Mouse (Mus musculus) ES-E14 (cell line): Measurements from ENCODE around the gene Tpst2. TPM values are rescaled to one million over a fixed set of nuclear protein-coding genes. Genes with fewer than 3 reads are reported as not detected.

Experiments
- DNase-seq: peaks from one replicate; pipeline ENCODE4 v3.0.0-alpha.2; 2013; ENCODE audit warnings: low read depth, low spot score
- H3K27ac ChIP-seq: 2 replicates; pipeline ENCODE4 v1.5.1; 2012; ENCODE audit warnings: low read depth, mild to moderate bottlenecking, low read length, moderate library complexity, mixed read lengths; ENCODE audit not compliant: poor library complexity, insufficient read depth, severe bottlenecking
- H3K36me3 ChIP-seq: 2 replicates; pipeline ENCODE4 v1.6.1; 2012; ENCODE audit warnings: mild to moderate bottlenecking, low read length, moderate library complexity, mixed read lengths; ENCODE audit not compliant: control insufficient read depth, poor library complexity, insufficient read depth, severe bottlenecking
- H3K4me1 ChIP-seq, 2 experiments: fragments of 150-350 bp in 1 of 2; sonication (generic) in 1 of 2; 2 replicates each; pipeline ENCODE4 v1.6.1; 2012; ENCODE audit warnings: low read length in 2 of 2, mild to moderate bottlenecking in 1 of 2, mixed read lengths in 1 of 2; ENCODE audit not compliant: control insufficient read depth in 2 of 2, insufficient read depth in 2 of 2, poor library complexity in 1 of 2
- H3K4me3 ChIP-seq, 2 experiments: fragments of 150-350 bp in 1 of 2; sonication (generic) in 1 of 2; 2 replicates each; pipeline ENCODE4 v1.5.1; 2012; ENCODE audit warnings: low read length in 2 of 2, low read depth in 1 of 2, mild to moderate bottlenecking in 1 of 2, mixed read lengths in 1 of 2; ENCODE audit not compliant: insufficient read depth in 1 of 2, poor library complexity in 1 of 2, severe bottlenecking in 1 of 2
- H3K9ac ChIP-seq: 2 replicates; pipeline ENCODE4 v1.6.1; 2012; ENCODE audit warnings: low read depth, mild to moderate bottlenecking, low read length, mixed read lengths; ENCODE audit not compliant: poor library complexity, insufficient read depth, severe bottlenecking
- H3K9me3 ChIP-seq: fragments of 150-350 bp; sonication (generic); 2 replicates; pipeline ENCODE4 v1.6.1; 2012; ENCODE audit warnings: low read depth, mild to moderate bottlenecking, low read length; ENCODE audit not compliant: control insufficient read depth, insufficient read depth
- CHD2 ChIP-seq: IDR thresholded peaks from 2 replicates; pipeline ENCODE4 v1.6.1; 2014; ENCODE audit warnings: mild to moderate bottlenecking, low read depth, low read length, inconsistent platforms
- HCFC1 ChIP-seq: IDR thresholded peaks from 2 replicates; pipeline ENCODE4 v1.6.1; 2012; ENCODE audit warnings: low read length, inconsistent platforms, borderline replicate concordance; ENCODE audit not compliant: insufficient read depth
- MAFK ChIP-seq: IDR thresholded peaks from 2 replicates; pipeline ENCODE4 v1.6.1; 2014; ENCODE audit warnings: mild to moderate bottlenecking, low read depth, low read length, inconsistent platforms; ENCODE audit not compliant: insufficient read depth
- ZC3H11A ChIP-seq: IDR thresholded peaks from 2 replicates; pipeline ENCODE4 v1.6.1; 2012; ENCODE audit warnings: low read depth, mild to moderate bottlenecking, inconsistent platforms, low read length, borderline replicate concordance
- ZNF384 ChIP-seq: IDR thresholded peaks from 2 replicates; pipeline ENCODE4 v1.6.1; 2012; ENCODE audit warnings: low read depth, low read length, inconsistent platforms
- in situ Hi-C, 2 experiments: fragments of 600-800 bp; cut with MboI; formaldehyde crosslinking; loops; one replicate each; pipeline ENCODE4 v1.15.1; 2025; ENCODE audit warnings: low sequenced_read_pairs in 2 of 2, inconsistent platforms in 1 of 2; ENCODE audit not compliant: unreplicated experiment in 2 of 2
- total RNA-seq: library from RNA; depleted of rRNA; stranded (reverse); fragments of 300-350 nt; gene quantifications from 2 replicates; pipeline ENCODE4 v1.2.3, GENCODE M21; 2012

The Tpst2 gene
- total RNA-seq, 1 experiment, result 82.7 TPM

GRCm38 (mm10) chr5:112247399-112247798, 29.1 kb upstream of the Tpst2 start:
- TF ChIP-seq ZC3H11A, result no peak
- TF ChIP-seq CHD2, result no peak
- no peak for TF ChIP-seq HCFC1
- TF ChIP-seq ZNF384, result no peak
- no peak for TF ChIP-seq MAFK
- DNase-seq, result no peak
- Histone ChIP-seq H3K27ac (no peak overlapping the region), H3K36me3 (no peaks in the 10 kb centered on the region), H3K9ac (peak overlapping the region; percentile 51; the same call in 1 of the 2 replicates), H3K9me3 (no peaks in the 10 kb centered on the region), H3K4me1 (peaks cover 0 to 7% of the 10 kb centered on the region in 2 experiments; a peak in 2 of 4 replicates), H3K4me3 (peak overlapping the region; percentile 22 to 44)
- in situ Hi-C loops, result loop anchor here in 1 of 2 experiments (25.0 kb wide), 1 partner anchor 90 kb away; the partner anchor contains the start of genes Hps4, Srrd and Tfip11

GRCm38 (mm10) chr5:112249106-112249505, 27.4 kb upstream of the Tpst2 start:
- DNase-seq, result no peak
- TF ChIP-seq HCFC1 (no peak), MAFK (no peak), ZC3H11A (no peak), CHD2 (no peak), ZNF384 (no peak)

GRCm38 (mm10) chr5:112252400-112252799, 24.1 kb upstream of the Tpst2 start, which contains the start of gene Cryba4:
Gene Cryba4 (minus strand): TSS chr5:112252518.
- H3K36me3 ChIP-seq, result no peaks in the 10 kb centered on the region
- TF ChIP-seq HCFC1 (no peak), CHD2 (no peak), MAFK (no peak), ZC3H11A (no peak), ZNF384 (no peak)
- no peak within 1 kb of the TSS for H3K9ac ChIP-seq
- H3K27ac ChIP-seq, result no peak within 1 kb of the TSS
- in situ Hi-C loops, result no loop called here
- no peak for DNase-seq
- H3K4me3 ChIP-seq, result no peak within 1 kb of the TSS
- H3K4me1 ChIP-seq, result peaks cover 0 to 15% of the 10 kb centered on the region in 2 experiments; a peak in 2 of 4 replicates
- H3K9me3 ChIP-seq, result no peaks in the 10 kb centered on the region

More at GRCm38 (mm10) chr5:112249106-112249505, 27.4 kb upstream of the Tpst2 start:
- H3K9ac ChIP-seq, result no peak overlapping the region
- no peak overlapping the region for H3K4me3 ChIP-seq
- peaks cover 0 to 19% of the 10 kb centered on the region in 2 experiments; a peak in 2 of 4 replicates for H3K4me1 ChIP-seq
- H3K27ac ChIP-seq, result no peak overlapping the region
- in situ Hi-C loops, result loop anchor here in 1 of 2 experiments (25.0 kb wide), 1 partner anchor 88 kb away; the partner anchor contains the start of genes Hps4, Srrd and Tfip11
- H3K9me3 ChIP-seq, result no peaks in the 10 kb centered on the region
- H3K36me3 ChIP-seq, result no peaks in the 10 kb centered on the region

GRCm38 (mm10) chr5:112253169-112253568, 23.3 kb upstream of the Tpst2 start:
- in situ Hi-C loops, result no loop called here
- Histone ChIP-seq H3K36me3 (no peaks in the 10 kb centered on the region), H3K9ac (no peak overlapping the region)

More at GRCm38 (mm10) chr5:112253169-112253568, 23.3 kb upstream of the Tpst2 start:
- DNase-seq, result no peak
- no peak for TF ChIP-seq ZC3H11A
- no peak for TF ChIP-seq ZNF384
- no peak for TF ChIP-seq HCFC1
- TF ChIP-seq CHD2, result no peak
- Histone ChIP-seq H3K9me3 (no peaks in the 10 kb centered on the region), H3K4me3 (no peak overlapping the region), H3K27ac (no peak overlapping the region), H3K4me1 (peaks cover 0 to 12% of the 10 kb centered on the region in 2 experiments; a peak in 2 of 4 replicates)
